Mouse (Mus musculus) spleen, adult 2 months (tissue): ENCODE data around the gene Ephx1. TPM values are rescaled to one million over a fixed set of nuclear protein-coding genes. Genes with fewer than 3 reads are reported as not detected.
"Not testable (repeated sequence)": the region's sequence is repeated elsewhere in the genome, so short reads cannot be mapped to it uniquely, and the experiment has no call there.

Experiments
- DNase-seq, 2 experiments: peaks; one replicate each; pipeline versions ENCODE4 v3.0.0 to v3.0.0-alpha.2; 2012 to 2021; ENCODE audit warnings: low spot score in 2 of 2, low read depth in 1 of 2
- H3K27ac ChIP-seq: fragments of 200-500 bp; 2 replicates; pipeline ENCODE4 v1.5.1; 2012; ENCODE audit warnings: low read length, inconsistent platforms; ENCODE audit not compliant: insufficient read depth
- H3K27me3 ChIP-seq: fragments of 200-500 bp; 2 replicates; pipeline ENCODE4 v1.6.1; 2012; ENCODE audit warnings: mild to moderate bottlenecking, moderate library complexity, low read length, inconsistent platforms; ENCODE audit not compliant: control insufficient read depth, insufficient read depth
- H3K36me3 ChIP-seq: fragments of 200-500 bp; 2 replicates; pipeline ENCODE4 v1.6.1; 2012; ENCODE audit warnings: mild to moderate bottlenecking, low read length, inconsistent platforms; ENCODE audit not compliant: control insufficient read depth, insufficient read depth
- H3K4me1 ChIP-seq: fragments of 200-500 bp; 2 replicates; pipeline ENCODE4 v1.6.1; 2011; ENCODE audit warnings: inconsistent platforms; ENCODE audit not compliant: control insufficient read depth, insufficient read depth, insufficient read length
- H3K4me3 ChIP-seq: fragments of 200-500 bp; 2 replicates; pipeline ENCODE4 v1.5.1; 2011; ENCODE audit warnings: mild to moderate bottlenecking, inconsistent platforms; ENCODE audit not compliant: insufficient read depth, insufficient read length; ENCODE audit errors: extremely low read depth
- CTCF ChIP-seq: fragments of 200-500 bp; IDR thresholded peaks from 2 replicates; pipeline ENCODE4 v1.5.1; 2011; ENCODE audit warnings: mild to moderate bottlenecking, inconsistent platforms; ENCODE audit not compliant: insufficient read depth, insufficient read length, insufficient replicate concordance; ENCODE audit errors: extremely low read depth
- POLR2A ChIP-seq: fragments of 200-500 bp; IDR thresholded peaks from 2 replicates; pipeline ENCODE4 v1.6.1; 2011; ENCODE audit warnings: low read depth, low read length, inconsistent platforms
- WGBS: fragments of 180-500 bp; shearing (Covaris S2); methylation state at CpG from one replicate; pipeline ENCODE4 v1.1.7; 2018; 5-methylcytosine and 5-hydroxymethylcytosine counted together
- polyA plus RNA-seq: library from polyadenylated mRNA; depleted of rRNA; stranded (reverse); fragments of >200 nt; gene quantifications from 2 replicates; pipeline ENCODE4 v1.2.3, GENCODE M21; 2012

The Ephx1 gene
- polyA plus RNA-seq, 1 experiment, result 50.5 TPM

DNA sequence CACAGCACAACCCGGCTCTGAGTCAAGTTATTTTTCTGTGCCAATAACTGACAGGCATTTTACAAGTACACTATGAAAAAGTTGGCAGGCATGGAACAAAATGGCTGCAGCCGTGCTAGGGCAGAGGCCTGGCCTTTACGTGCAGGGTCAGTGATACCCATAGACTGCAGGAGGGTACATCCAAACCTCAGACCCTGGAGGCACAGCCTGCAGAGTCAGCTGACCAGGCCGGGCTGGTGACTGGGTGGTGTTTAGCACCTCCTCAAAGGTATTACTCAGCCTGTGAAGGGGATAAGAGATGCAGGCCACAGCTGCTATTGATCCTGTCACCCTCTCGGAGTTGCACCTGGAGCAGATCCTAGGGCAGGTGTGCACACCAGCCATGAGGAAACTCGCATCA lies 30.2 kb upstream of the Ephx1 start, which contains the start of gene 9130409I23Rik:
Gene 9130409I23Rik, plus strand, starts transcription at position 301 of the 400 bp plus-strand sequence.
- Histone ChIP-seq H3K27ac (no peak within 1 kb of the TSS), H3K4me1 (no peaks in the 10 kb centered on the region), H3K36me3 (no peaks in the 10 kb centered on the region), H3K4me3 (no peak within 1 kb of the TSS), H3K27me3 (no peaks in the 10 kb centered on the region)
- 89% methylated on average over 6 of the region's 6 CpGs for WGBS
- no peak for DNase-seq
- TF ChIP-seq POLR2A (no peak), CTCF (no peak)

GRCm38 (mm10) chr1:181049328-181049842 lies 28.7 kb upstream of the Ephx1 start:
- Histone ChIP-seq H3K36me3 (no peaks in the 10 kb centered on the region), H3K27me3 (no peaks in the 10 kb centered on the region), H3K4me1 (no peaks in the 10 kb centered on the region), H3K27ac (no peak overlapping the region), H3K4me3 (no peak overlapping the region)
- TF ChIP-seq POLR2A (no peak), CTCF (no peak)
- no peak for DNase-seq

DNA sequence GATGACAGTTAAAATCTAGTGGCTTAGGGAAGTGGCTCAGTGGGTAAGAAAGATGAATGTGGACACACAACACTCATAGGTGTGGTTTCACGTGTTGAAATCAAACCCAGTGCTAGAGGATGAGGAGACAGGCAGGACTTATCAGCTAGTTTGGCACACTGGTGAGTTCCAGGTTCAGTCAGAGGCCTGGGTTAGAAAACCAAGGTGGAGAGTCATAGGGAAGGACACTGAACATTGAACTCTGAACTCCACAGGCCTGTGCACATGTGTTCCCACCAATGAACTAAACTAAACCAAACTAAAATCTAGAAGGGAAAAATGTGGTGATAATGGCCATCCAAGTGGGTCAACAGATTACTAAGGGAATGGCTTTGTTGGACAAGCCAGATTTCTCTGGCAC lies 26.8 kb upstream of the Ephx1 start:
- Histone ChIP-seq H3K4me1 (no peaks in the 10 kb centered on the region), H3K4me3 (no peak overlapping the region), H3K27ac (no peak overlapping the region), H3K36me3 (no peaks in the 10 kb centered on the region), H3K27me3 (no peaks in the 10 kb centered on the region)
- TF ChIP-seq CTCF, result no peak
- no peak for TF ChIP-seq POLR2A
- WGBS, result 31% methylated on average over 1 of the region's 1 CpGs
- DNase-seq, result no peak

DNA sequence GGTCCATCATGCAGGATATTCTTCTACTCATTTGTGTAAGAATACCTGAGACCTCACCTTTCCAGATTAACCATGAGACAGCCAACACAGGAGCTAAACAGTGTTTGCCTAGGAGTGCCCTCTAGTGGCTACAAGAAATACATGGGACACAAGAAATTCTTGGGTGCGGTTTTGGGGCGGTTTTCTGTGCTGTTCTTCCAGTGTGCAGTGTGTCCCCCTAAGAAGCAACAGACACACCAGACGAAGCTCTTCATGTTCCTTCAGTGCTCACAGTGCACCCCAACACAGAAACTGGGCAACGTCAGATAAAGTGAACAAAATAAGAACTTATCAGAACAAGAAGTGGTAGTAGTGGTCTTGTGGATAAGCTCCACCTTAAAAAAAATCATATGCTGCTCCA lies 18.9 kb upstream of the Ephx1 start:
- TF ChIP-seq POLR2A, result no peak
- peak; percentile 52; the same call in 1 of the 2 replicates for TF ChIP-seq CTCF
- Histone ChIP-seq H3K4me1 (no peaks in the 10 kb centered on the region), H3K27me3 (no peaks in the 10 kb centered on the region), H3K36me3 (no peaks in the 10 kb centered on the region), H3K27ac (no peak overlapping the region), H3K4me3 (no peak overlapping the region)
- 5% methylated on average over 4 of the region's 4 CpGs for WGBS
- DNase-seq, result peak; percentile 17 to 41

DNA sequence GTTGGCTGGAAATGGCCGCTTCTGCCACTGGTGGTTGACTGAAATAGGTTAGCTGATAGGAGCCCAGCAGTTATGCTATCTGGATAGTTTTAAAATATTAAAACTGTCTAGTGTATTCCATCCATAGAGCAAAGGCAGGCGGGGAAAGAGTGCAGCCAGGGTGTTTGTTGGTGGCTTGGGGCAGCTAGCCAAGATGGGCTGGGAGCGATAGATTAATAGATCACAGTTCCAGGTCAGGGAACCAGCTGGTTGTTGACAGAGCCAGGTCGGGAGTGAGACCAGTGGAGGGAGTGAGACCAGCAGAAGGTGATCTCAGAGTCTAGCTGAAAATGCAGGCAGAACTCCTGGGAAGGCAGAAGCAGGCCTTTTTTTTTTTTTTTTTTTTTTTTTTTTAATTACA lies 16.9 kb upstream of the Ephx1 start:
- TF ChIP-seq POLR2A (no peak), CTCF (no peak)
- Histone ChIP-seq H3K4me3 (no peak overlapping the region), H3K36me3 (no peaks in the 10 kb centered on the region), H3K4me1 (no peaks in the 10 kb centered on the region), H3K27me3 (no peaks in the 10 kb centered on the region), H3K27ac (no peak overlapping the region)
- WGBS, result 67% methylated on average over 4 of the region's 4 CpGs
- no peak for DNase-seq

DNA sequence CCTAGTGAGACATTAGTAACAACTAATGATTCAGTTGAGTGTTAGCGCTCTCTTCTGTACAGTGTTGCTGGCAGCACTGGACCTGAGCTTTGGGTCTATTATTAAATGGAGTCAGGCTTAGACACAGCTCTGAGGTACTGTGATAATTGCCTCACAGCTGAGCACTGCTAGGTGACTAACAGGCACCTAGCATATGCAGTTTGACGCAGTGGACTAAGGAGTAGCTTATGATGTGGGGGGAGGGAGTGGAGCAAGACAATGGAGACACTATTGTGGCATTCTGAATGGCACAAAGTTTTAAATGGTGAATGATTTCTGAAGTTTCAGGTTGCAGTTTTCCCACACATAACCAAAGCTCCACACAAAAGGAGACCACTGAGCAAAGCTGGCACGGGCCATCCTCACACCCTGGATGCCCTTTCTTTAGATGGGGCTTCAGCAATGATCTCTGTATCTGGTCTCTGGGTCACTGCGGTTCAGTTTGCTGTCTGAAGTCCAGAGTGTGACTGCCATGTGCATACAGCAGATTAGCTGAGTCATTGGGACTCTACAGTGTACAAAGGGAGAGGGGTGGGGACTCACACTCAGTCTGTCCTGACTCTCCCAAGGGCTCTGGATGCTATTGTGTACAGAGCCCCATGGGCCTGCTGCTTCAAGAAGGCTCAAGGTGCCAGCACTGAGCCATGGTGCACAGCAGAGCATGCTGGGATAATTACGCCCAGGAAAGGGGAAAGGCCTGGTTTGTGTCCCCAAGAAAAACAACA lies 14.5 kb upstream of the Ephx1 start:
- H3K27me3 ChIP-seq, H3K36me3 ChIP-seq, H3K27ac ChIP-seq, H3K4me3 ChIP-seq, H3K4me1 ChIP-seq, DNase-seq: not testable (repeated sequence)
- WGBS, result 84% methylated on average over 5 of the region's 5 CpGs

GRCm38 (mm10) chr1:181022265-181022664 lies 1.6 kb upstream of the Ephx1 start:
- Histone ChIP-seq H3K27me3 (no peaks in the 10 kb centered on the region), H3K27ac (no peak overlapping the region), H3K36me3 (no peaks in the 10 kb centered on the region), H3K4me1 (no peaks in the 10 kb centered on the region), H3K4me3 (no peak overlapping the region)
- TF ChIP-seq POLR2A (no peak), CTCF (peak; percentile 64; the same call in 1 of the 2 replicates)
- peak; percentile 76 to 81 for DNase-seq
- WGBS, result 0% methylated on average over 1 of the region's 1 CpGs
